Mouse (Mus musculus) adrenal gland, adult 8-10 months (tissue): ENCODE results near the gene Oaz2. TPM values are rescaled to one million over a fixed set of nuclear protein-coding genes. Genes with fewer than 3 reads are reported as not detected.

ENCODE experiments used
- DNase-seq: peaks from one replicate; pipeline ENCODE4 v3.0.0; 2022
- total RNA-seq, 4 experiments: library from RNA; stranded (reverse); gene quantifications; 2 replicates each; pipeline ENCODE4 v1.2.4; 2022

Oaz2 gene
- total RNA-seq, 4 experiments from 2014 or later, result 138 to 203 (median 175) TPM

DNA sequence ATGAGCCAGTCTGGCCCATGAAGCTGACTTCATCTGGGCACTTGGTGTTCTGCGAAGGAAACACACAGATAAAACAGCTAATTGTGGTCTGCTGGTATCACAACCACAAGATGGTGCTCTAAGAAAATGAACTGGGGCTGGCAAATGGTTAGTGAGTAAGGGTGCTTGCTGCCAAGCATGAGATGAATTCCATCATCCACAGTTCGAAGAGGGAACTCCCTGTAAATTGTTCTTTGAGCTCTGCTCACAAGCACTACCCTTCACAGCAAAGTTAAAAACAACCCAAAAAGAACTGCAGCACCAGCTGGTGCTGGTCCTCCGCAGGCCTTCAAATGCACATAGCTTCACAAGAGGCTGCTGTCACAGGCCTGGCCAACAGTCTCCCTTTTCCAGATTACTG lies 27.8 kb downstream of the Oaz2 start:
- DNase-seq, result peak; percentile 37

DNA sequence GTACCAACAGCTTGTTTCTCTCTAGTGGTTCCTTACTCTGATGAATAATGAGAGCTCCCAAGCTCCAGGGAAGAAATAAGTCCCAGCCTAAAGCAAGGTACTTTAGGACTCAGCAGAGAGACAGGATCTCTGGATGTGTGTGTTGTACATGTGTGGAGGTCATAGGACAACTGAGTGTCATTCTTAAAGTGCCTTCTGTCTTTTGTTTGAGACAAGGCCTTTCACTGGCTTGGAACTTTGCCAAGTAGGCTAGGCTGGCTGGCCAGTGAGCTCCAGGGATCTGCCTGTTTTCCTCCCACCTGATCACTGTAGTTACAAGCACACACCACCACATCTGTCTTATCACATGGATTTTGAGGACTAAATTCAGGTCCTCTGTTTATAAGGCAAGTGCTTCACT lies 28.5 kb downstream of the Oaz2 start:
- no peak for DNase-seq

DNA sequence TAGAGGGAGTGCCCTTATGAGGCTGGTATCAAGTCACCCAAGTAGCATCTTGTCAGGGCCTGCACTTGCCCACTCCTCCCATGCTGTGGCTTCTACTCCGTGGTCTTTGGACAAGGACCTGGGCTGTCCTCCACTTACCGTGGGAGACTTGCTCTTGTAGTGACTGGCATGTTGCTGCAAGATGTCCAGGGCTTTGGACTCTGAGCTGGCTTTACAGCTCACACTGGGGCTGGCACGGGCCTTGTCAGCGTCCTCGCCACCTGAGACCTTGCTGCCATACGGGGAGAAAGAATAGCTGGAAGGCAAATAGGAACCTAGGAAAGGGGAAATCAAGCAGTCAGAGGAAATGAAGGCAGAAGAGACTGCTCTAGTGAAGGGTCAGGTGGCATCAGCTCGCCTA lies 29.6 kb downstream of the Oaz2 start:
- DNase-seq, result no peak

DNA sequence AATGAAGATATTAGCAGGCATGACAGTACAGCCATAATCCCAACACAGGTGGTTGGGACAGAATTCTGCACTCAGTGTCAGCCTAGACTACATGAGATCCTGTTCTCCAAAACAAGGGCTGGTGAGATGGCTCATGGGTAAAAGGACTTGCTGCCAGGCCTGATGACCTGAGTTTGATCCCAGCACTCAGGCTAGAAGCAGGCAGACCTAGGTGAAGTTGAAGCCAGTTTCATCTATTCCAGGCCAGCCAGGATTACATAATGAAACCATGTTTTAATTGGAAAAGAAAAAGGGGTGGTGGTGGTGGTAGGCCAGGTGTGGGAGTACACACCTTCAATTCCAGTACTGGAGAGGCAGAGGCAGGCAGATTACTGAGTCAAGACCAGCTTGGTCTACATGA lies 30.2 kb downstream of the Oaz2 start:
- no peak for DNase-seq

DNA sequence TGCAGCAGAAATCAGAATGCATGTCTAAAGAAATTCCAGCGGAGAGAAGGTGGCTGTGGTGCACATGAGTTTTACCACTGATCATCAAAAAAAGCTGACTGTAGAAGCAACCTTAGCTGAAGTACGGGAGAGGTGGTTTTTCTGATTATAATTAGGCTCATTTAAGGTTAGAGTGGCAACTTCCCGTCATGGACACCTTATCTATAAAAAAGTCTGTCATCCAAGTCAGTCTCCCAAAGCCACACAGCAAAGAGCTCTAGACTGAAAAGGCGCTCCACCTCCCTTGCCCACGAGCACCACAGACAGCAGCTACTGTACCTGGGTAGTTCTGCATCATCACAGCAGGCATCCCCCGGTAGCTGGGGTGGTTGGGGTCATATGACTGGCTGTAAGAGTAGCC lies 32.7 kb downstream of the Oaz2 start:
- no peak for DNase-seq

DNA sequence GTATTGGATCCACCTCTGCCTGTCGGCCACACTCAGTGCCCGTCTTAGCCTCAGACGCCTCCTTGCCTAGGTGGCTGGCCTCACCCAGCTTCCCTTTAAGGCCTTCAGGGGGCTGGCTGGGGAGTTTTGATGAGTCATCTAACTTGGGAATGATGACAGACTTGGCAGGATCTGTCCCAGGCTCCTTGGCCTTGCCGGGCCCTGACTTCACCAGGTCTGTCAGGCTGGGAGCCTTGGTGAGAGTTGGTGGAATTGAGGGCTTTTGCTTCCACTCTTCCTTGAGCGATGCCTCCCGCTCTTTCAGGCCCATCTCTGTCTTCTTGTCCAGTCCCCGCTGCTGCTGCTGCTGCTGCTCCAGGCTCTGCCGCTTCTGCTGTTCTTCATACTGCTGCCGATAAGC lies 34.5 kb downstream of the Oaz2 start:
- DNase-seq, result no peak

DNA sequence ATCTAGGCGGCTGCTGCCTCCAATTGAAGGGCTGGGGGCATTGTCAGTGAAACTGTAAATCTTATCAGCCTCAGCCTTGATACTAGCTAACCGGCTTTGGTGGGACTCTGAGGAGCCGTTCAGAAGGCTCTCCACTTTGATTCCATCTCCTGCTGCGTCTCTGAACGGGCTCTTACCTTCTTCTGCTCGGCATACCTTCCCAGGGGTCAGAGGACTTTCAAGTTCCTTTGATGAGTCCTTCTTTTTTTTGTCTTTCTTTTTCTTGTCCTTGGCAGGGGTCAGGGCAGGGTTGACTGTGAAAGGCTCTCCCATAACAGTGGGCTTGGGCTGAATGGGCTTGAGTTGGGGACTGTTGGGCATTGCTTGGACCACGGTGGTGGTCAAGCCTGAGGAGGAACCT lies 35.4 kb downstream of the Oaz2 start:
- no peak for DNase-seq

DNA sequence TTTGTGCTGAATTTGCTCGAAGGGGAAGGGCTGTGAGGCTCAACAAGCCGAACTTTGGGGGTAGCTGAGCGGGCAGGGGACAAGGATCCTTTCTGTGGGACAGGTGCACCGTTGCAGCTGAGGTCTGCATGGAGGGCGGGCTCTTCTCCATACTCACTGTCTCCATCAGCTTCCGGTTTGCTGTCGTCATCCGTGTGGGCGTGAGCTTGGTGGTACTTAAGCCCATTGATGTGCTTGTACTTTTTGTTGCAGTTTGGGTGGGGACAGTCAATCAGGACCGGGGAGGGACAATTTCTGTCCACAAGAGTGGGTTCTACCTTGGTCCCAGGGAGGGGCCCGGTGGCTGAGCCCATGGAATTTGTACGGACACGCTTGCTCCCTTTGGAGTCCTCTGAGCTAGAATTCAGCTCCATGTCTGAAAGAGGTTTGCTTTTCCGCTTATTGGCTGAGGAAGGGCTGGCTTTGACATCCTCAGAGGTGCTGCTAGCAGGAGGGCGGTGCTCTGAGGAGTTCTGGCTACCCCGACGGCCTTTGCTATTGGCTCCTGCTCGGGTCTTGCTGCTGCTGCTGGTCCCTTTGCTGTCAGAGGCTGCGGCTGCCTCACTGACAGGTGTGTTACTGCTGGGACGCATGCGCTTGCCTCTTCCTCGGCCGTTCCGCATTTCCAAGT lies 36.3 kb downstream of the Oaz2 start:
- no peak for DNase-seq

DNA sequence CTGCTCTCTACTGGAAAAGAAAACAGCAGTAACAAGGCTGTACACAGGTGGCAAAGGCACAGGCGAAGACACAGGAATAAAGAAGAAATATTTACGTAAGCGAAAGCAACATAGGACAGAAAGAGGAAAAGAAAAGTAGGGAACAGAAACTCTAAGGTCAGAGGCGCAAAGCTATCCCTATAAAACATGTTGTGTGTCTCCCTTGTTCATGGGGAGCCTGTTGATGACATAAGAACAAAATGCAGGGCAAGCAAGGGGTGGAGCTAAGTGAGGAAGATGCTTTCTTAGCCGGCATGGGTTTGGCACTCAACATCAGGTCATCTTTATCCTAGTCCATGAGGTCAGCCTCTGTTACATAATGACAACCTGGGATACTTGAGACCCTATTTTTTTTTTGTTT lies 50.4 kb downstream of the Oaz2 start:
- DNase-seq, result no peak

DNA sequence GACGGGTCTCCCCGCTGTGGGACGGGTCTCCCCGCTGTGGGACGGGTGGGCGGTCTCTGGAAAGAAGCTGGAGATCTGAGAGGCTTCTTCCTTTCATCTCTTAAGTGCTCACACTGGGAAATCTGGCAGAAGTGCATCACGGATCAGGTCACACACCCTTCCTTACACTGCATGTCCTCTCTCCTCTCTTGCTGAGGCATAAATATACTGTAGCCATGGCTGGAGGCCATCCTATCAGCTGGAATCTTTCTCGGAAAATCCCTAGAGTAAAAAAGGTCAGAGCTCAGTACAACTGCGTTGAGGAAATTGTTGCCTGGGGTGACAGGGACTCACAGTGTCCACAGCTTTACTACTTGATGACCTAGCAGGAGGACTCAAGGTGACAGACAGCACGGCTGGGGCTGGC lies 53.4 kb downstream of the Oaz2 start:
- DNase-seq, result no peak

DNA sequence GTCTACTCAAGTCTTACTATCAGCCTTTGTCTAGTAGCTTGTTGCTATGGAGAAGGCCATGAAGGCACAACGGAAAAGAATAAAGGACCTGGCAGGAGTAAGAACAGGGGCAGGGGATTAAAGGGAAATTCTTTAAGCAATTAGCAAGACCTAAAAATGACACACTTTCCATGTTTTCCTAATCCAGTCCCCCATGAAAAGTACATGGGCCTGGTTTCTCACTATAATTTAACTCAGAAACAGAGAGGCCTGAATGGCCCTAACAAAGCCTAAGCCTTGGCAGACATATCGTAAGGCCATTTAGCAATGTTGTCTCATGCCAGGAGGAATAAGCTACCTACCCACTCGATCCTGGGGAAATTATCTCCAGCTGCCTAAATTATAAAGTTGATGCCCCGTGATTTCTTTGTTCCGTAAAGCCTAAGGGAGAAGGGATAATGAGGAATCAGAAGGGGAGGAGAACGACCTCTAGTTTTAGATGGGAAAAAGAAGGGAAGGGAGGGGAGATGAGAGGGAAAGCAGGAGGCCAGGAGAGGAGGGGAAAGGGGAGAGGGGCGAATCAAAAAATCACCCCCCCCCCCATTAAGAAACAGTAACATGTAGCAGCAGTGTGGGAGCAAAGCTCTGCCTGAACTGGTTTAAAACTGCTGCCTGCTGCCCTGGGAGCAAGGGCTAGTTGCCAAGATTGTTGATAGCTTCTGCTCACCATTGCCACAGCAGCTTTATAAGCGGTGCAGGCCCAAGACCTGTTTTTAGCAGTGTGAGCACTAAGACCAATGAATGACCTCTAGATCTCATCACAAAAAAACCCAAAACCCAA lies 56.9 kb downstream of the Oaz2 start:
- DNase-seq, result peak; percentile 42

DNA sequence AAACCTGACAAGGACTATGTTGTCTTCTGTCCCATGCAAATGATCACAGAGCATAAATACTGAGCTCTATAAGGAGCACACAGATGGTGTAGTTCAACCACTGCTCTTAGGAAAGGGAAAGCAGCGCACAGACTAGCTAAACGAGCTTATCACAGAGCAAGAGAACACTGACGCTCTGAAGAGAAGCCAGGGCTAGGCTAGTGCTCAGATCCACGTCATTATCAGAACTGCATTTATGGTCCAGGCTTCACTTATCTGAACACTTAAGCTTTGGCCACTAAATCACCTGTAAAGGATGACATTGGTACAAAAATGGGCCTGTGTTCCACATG lies 57.5 kb downstream of the Oaz2 start:
- no peak for DNase-seq

DNA sequence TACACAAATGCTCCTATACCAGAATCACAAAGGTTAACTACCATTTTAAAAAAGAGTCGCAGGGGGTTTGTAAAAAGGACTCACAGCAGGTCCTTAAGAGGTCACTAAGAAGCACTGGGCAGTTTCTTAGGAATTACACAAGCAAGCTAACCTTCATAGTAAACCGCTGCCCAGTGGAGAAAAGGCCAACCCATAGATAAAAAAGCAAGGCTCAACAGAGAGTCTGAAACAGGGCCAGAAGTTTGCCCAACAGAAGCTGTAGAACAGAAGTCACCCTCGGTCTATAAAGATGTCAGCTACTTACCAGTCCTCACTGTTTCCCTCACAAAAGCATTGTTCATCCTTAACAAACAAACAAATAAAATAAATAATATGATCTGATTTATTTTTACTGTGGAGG lies 58.6 kb downstream of the Oaz2 start:
- DNase-seq, result peak; percentile 55

DNA sequence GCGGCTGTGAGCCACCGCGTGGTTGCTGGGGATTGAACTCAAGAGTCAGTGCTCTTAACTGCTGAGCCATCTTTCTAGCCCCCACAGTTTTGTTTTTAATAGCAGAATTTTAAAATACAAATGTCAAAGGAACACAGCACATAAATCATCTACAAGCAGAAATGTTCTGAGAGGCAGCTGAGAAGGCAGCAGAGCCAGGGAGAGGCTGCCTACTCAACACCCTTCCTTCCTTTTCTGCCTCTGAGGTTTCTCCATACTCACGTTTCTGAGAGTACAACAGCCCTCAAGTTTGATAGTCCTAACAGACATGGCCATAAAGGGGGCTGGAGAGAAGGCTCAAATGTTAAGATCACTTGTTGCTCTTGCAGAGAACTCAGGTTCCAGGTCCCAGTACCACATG lies 59.7 kb downstream of the Oaz2 start:
- DNase-seq, result no peak

DNA sequence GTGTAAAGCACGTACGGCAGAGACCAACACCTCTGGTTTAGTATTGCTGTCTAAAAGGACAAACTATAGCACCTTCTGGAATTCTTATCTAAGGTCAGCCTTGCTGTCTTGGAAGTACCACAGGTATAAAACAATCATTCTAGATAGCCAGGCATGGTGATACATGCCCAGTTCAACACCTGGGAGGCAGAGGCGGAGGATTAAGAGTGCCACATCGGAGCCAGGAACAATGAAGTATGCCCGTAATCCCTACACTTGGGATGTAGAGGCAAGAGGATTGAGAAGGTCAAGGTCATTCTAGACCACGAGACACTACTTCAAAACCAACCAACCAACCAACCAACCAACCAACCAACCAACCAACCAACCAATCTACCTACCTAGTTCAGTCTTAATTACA lies 60.8 kb downstream of the Oaz2 start:
- no peak for DNase-seq

DNA sequence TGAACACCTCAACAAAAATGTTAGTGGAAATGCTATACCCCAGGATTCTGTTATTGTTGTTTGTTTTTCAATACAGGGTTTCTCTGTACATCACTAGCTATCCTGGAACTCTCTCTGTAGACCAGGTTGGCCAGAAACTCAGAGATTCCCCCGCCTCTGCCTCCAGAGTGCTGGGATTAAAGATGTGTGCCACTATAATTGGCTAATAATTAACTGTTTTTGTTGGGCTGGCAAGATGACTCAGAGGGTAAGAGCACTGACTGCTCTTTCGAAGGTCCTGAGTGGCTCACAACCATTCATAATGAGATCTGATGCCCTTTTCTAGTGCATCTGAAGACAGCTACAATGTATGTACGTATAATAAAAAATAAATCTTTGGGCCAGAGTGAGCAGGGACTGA lies 67.1 kb downstream of the Oaz2 start:
- no peak for DNase-seq

Other genes with a start within 250 kb of the Oaz2 start
- gene Slc51b, start 245.0 kb upstream of the Oaz2 start, total RNA-seq, result not detected
- 10 to 100 TPM; 14.3 to 22.7 (median 16.4) TPM for gene Mtfmt, start 232.2 kb upstream of the Oaz2 start, total RNA-seq
- 10 to 100 TPM; 49.3 to 68.2 (median 60.7) TPM for gene Spg21, start 207.1 kb upstream of the Oaz2 start, total RNA-seq
- 1 to 10 TPM; 3.5 to 6.0 (median 5.6) TPM for gene Ankdd1a, start 147.8 kb upstream of the Oaz2 start, total RNA-seq
- gene Plekho2, start 88.0 kb upstream of the Oaz2 start, total RNA-seq, result 10 to 100 TPM; 52.6 to 84.0 (median 64.7) TPM
- under 1 TPM in 3 of 4 experiments, not detected in 1; 0.06 to 0.49 (median 0.22) TPM for gene Pif1, start 80.8 kb upstream of the Oaz2 start, total RNA-seq
- gene Rbpms2, start 38.4 kb upstream of the Oaz2 start, total RNA-seq, result 100 to 1,000 TPM in 1 of 4 experiments, 10 to 100 TPM in 3; 50.0 to 107 (median 75.9) TPM
- 10 to 100 TPM; 23.8 to 33.5 (median 28.4) TPM for gene Zfp609, start 159.6 kb downstream of the Oaz2 start, total RNA-seq
- under 1 TPM; 0.61 to 0.97 (median 0.90) TPM for gene Pclaf, start 222.2 kb downstream of the Oaz2 start, total RNA-seq
- gene Trip4, start 240.8 kb downstream of the Oaz2 start, total RNA-seq, result 10 to 100 TPM; 46.5 to 53.5 (median 48.1) TPM
- 10 to 100 TPM; 17.0 to 32.9 (median 26.0) TPM for gene Csnk1g1, start 240.9 kb downstream of the Oaz2 start, total RNA-seq